Mouse (Mus musculus): ENCODE results near the gene Bptf.

DNA sequence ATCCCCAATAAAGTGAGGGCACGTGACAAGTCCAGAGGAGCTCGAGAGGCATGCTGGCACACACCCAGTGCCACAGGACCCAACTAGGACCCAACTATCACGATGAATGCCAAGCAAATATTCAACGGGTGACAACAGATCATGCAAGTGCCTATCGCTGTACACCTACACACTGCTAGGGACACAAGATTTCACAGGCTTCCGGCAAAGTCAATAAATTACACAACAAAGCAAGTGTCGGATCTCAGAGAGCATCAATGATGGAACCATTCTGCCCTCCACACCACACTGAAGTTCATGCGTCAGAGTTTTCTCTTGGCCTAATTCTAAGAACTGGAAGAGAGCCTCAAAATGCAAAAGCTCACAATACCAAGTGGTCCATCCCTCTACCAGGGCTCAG lies 22.3 kb downstream of the Bptf start:
- TF ChIP-seq CTCF (IDR thresholded peaks at IDR 0.05; ENCODE audit: borderline replicate concordance, extremely low read depth, insufficient read depth, insufficient read length) (no peak), POLR2A (IDR thresholded peaks at IDR 0.05; ENCODE audit: borderline replicate concordance, extremely low read depth, insufficient read depth, insufficient read length, poor library complexity, severe bottlenecking) (no peak)

Data from brain, embryonic 14.5 days (tissue).